Mouse (Mus musculus) urinary bladder, adult 18-20 months (tissue): ENCODE results near the gene Mettl9.

Experiments
- DNase-seq, 2 experiments: peaks; one replicate each; pipeline ENCODE4 v3.0.0; 2022; ENCODE audit warnings: low spot score in 2 of 2, mixed read lengths in 2 of 2

The Mettl9 gene

GRCm38 (mm10) chr7:121044251-121044650 lies 10.0 kb downstream of the Mettl9 start:
- no peak for DNase-seq

DNA sequence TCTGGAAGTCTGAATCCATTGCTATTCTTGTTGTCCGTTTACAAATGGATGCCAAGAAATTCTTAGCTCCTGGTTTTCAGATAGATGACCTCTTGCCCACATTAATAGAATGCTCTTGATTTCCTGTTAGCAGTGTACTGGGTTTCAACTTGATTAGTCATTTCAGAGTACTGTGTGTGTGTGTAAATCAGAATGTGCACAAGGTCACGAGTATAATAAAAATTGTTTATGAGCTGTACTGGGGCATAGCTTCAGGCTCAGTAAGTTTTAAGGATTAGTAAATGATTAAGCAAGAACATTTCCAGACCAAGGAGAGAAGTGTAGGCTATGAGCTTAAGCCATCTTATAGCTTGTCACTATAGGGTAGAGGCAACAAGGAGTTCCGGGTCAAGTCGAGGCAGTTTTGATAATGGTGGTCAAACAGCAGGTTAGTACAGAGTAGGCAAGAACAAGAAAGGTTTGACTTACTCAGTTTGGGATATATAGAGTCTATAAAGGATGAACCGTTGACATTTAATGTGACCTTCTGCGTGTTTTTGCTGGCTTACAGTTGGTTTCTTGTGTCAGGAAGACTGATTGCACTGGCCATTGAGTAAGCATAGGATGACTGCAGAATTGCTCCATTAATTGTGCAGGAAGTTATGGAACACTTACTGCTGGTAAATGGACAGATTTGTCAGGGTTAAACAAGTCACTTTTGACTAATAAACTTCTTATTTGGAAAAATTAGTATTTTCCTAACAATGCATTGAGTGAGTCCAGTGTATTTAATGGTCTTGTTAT lies 11.6 kb downstream of the Mettl9 start:
- no peak for DNase-seq

- no peak for DNase-seq
Observed at GRCm38 (mm10) chr7:121047624-121048023, 13.4 kb downstream of the Mettl9 start.

- DNase-seq, result no peak
Observed at GRCm38 (mm10) chr7:121053071-121053470, 18.8 kb downstream of the Mettl9 start.

DNA sequence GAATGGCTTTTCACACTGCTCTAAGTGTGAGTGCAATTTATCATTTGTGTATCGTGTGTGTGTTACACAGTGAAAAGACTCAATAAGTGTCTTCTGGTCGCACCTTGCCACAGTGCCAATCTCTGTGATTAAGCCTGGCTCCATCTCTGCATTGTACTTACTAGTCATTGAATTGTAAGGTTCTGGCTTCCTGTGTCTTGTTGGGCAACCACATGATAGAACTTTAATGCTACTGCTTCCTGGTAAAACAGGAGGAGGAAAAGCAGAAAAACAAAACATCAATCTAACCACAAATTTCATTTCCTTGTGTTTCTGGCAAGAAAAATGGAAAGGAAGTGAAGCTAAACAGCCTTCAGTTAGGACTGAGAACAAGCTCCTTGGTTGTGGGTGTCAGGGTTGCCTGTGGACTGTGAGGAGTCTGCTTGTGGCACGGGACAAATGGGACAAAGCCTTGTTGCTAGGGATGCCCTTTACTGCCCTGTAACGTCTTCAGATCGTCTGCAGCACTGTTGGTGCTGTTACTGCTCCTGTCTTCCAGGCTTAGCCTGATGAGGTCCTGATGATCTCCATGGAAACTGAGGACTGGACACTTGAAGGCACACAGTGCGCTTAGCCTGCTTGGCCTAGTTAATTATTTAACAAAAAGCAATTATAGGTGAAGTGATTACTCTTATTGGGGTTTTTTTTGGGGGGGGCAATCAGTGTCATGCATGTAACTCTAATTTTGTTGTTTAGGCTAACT lies 25.4 kb downstream of the Mettl9 start:
- no peak for DNase-seq

- no peak for DNase-seq
Observed at GRCm38 (mm10) chr7:121064309-121064708, 30.1 kb downstream of the Mettl9 start.

DNA sequence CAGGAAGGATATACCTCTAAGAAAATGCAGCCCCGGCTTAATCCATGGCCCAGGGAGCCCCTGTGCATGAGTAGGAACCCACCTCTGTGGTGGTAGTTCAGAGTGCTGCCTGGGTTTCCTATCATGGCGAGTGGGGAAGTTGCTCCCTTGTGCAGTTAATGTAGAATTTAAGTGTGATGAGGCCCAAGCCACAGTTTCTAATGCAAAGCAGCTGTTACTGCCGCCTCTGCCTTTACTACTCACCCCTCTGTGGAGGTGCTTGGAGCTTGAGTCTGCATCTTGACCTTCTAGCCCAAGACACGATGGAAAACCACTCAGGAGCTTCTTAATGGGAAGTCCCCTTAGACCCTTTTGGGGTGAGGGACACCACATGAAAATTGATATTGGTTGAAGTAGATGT lies 37.0 kb downstream of the Mettl9 start:
- DNase-seq, result no peak

DNA sequence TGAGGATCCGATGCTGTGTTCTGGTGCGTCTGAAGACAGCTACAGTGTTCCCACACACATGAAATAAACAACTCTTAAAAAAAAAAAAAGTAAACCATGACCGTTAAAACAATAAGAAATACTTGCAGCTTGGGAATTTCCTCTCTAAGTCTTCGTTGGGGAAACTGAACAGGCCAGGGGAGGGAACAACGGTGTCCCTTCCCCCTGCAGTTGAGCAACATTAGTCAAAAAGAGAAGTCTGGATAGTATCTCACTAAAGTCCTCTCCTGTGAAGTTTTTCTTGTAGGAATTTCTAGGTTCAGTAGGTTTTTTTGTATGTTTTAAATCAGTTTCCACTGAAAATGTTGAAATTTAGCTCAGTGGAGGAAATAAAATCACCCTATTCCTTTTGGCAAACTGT lies 38.3 kb downstream of the Mettl9 start:
- DNase-seq, result no peak

- peak in 1 of 2 experiments; percentile 15 for DNase-seq
Observed at GRCm38 (mm10) chr7:121074281-121074680, 40.0 kb downstream of the Mettl9 start, which contains the start of gene Igsf6. Gene Igsf6, minus strand, starts transcription at chr7:121074572.

- DNase-seq, result peak in 1 of 2 experiments; percentile 9
Observed at GRCm38 (mm10) chr7:121074801-121075400, 40.7 kb downstream of the Mettl9 start.

GRCm38 (mm10) chr7:121075416-121075815 lies 41.2 kb downstream of the Mettl9 start:
- DNase-seq, result no peak

DNA sequence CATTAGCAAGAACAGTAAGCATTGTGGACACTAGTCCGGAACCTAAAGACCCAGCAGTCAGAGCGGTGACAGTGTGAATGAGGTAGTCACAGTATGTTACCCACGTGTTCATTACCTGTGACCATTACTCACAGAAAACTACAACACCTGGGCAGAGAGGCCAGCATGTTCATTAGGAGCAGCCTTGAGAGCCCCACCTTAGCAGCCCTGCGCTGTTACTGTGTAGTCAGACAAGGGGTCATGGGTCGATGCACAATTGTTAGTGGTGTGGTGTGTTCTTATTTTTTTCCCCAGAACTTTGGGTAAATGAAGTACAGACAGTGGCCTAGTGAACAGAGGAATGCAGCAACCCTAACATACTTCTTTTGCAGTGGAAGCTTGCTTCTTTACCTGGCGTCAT lies 43.1 kb downstream of the Mettl9 start:
- DNase-seq, result no peak

GRCm38 (mm10) chr7:121077829-121078228 lies 43.6 kb downstream of the Mettl9 start:
- peak in 1 of 2 experiments; percentile 30 for DNase-seq

- no peak for DNase-seq
Observed at GRCm38 (mm10) chr7:121081350-121081749, 47.1 kb downstream of the Mettl9 start, which contains the start of gene Otoa. Gene Otoa, plus strand, starts transcription at chr7:121081650.

DNA sequence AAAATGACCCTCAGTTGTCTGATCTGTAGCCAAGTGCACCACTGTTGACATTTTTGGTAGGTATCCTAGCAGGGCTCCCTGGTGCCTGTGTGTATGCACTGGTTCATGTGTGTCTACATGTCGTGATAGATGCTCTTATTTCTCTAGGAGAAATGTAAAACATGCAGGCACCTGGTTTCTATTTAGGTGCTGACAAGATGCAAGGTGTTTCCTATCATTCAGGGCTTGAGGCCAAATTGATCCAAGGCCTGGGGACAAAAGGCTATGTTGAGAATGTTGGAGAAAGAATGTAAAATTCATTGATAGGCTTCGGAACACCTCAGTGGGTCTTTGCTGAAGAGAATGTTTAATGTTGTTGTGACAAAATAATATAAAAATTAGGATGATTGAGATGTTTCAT lies 47.6 kb downstream of the Mettl9 start:
- DNase-seq, result no peak

DNA sequence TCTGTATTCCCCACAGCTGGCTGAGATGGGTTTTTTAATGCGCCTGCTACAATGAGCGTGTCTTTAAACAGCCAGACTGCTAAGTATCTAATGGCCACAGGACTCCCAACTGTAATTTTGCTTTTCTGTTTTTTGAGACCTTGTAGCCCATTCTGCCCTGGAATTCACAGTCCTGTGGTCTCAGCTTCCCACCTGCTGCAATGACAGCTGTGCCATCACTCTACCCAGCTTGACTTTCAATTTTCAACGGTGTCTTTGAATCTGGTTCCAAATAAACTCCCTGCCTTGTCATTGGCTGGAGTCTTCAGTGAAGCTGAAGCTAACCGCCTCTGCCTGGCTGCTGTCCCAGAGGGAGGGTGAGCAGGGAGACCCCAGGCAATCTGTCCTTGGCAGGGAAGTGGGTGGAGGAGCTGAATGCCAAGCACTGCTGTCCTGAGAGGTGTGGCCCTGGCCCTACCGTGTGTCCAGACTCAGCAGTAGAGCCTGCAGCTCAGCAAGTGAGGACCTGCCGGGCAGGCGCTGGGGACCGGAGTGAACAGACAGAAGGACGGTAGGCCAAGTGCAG lies 48.8 kb downstream of the Mettl9 start:
- no peak for DNase-seq

GRCm38 (mm10) chr7:121084840-121085453 lies 50.7 kb downstream of the Mettl9 start:
- DNase-seq, result no peak

DNA sequence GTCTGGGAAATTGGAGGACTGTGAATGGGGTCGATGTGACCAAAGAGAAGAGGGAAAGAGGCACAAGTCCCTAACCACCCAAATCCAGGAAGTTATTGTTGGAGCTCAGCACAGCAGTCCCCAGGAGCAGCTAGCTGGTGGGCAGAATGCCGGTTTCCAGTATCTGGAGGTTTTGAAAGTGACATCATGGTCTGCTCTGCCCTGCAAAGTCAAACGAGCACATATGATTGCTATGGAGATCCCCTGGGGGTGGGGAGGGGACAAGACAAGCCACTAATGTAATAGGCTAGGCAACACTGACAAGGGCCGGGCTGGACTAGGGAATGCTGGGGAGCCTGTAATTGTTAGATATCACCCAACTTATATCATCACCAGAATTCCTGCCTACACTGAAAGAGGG lies 51.3 kb downstream of the Mettl9 start:
- DNase-seq, result no peak

DNA sequence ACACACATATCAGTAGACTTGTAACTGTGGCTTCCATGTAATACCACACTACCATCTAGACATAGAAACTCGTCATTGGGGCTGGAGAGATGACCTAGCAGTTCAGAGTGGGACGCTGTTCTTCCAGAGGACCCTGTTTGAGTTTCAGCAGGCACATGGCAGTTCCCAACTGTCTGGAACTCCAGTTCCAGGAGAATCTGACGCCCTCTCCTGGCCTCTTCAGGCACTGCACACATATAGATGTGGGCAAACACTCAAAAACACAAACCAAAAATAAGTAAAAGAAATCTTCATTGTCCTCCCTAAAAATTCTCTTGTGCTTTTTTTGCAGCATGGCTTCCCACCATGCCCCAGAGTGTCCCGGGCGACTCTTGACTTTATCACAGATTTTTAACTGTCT lies 54.5 kb downstream of the Mettl9 start:
- no peak for DNase-seq

DNA sequence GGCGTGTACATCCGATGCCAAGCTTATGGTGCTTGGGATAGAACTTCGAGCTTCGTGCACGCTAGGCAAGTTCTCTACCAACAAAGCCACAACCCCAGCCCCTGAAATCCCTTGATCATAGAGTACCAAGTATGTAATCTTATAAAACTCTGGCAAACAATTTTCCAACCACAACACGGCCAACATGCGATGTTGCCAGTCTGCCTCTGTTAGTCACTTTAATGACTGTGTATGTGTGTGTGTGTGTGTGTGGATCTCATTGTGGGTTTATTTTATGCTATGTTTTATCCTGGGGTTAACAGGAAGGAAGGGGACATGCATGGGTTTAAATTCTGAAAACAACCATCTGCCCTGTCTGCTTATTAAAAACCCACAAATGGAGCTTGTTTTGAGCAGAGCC lies 56.5 kb downstream of the Mettl9 start:
- DNase-seq, result no peak

- DNase-seq, result no peak
Observed at GRCm38 (mm10) chr7:121093026-121093425, 58.8 kb downstream of the Mettl9 start.
